Mouse (Mus musculus) heart, postnatal 0 days (tissue): ENCODE measurements around the gene Hba-a1.

Experiments used
- CTCF ChIP-seq: IDR thresholded peaks from 2 replicates; pipeline ENCODE4 v1.5.1; 2016; ENCODE audit warnings: antibody characterized with exemption, control low read depth, low read depth
- EP300 ChIP-seq: IDR thresholded peaks from 2 replicates; pipeline ENCODE4 v1.6.1; 2016; ENCODE audit warnings: antibody characterized with exemption, low read depth

- TF ChIP-seq CTCF (no peak), EP300 (no peak)
Observed at GRCm38 (mm10) chr11:32300279-32301267, 17.3 kb downstream of the Hba-a1 start.
